Mouse (Mus musculus) spleen, postnatal 36 days (tissue): Measurements from ENCODE around the gene Zfp473.
"Not testable (repeated sequence)": the region's sequence is repeated elsewhere in the genome, so short reads cannot be mapped to it uniquely, and the experiment has no call there.

Source experiments
- DNase-seq, 2 experiments: peaks; one replicate each; pipeline ENCODE4 v3.0.0; 2022; ENCODE audit warnings: low spot score in 2 of 2, mixed read lengths in 1 of 2

Gene Zfp473

DNA sequence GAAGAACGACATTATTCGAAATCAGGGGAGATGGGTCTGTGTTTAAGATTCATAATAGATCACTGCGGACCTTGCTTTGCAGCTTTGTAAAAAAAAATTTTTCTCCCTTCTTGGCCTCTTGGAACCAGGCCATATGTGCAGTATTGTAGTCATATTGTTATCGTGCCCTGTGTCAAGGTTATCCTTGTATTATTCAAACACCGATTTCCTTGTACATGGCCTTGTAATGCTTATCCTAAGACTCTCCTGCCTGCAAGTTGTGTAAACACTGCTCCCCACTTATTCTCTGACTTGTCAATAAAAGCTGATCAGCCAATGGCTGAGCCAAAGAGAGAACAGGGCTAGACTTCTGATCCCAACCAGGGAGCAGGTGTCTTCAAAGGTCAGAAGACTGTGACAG, 28.8 kb downstream of the Zfp473 start:
- no peak for DNase-seq

DNA sequence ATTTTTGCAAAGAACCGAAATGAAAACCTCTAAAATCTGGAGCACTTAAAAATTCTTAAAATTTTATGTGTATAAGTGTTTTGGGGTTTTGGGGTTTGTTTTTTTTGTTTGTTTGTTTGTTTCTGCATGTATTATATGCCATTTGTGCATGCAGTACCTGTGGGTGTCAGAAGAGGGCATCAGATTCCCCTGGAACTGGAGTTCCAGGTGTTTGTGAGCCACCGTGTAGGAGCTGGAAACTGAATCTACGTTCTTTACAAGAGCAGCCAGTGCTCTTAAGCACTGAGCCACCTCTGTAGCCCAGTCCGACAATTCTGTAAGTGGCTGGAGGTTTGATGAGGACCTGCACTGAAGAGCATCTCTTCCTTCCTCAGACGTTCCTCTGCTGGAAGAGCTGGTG, 41.0 kb downstream of the Zfp473 start:
- DNase-seq, result no peak

DNA sequence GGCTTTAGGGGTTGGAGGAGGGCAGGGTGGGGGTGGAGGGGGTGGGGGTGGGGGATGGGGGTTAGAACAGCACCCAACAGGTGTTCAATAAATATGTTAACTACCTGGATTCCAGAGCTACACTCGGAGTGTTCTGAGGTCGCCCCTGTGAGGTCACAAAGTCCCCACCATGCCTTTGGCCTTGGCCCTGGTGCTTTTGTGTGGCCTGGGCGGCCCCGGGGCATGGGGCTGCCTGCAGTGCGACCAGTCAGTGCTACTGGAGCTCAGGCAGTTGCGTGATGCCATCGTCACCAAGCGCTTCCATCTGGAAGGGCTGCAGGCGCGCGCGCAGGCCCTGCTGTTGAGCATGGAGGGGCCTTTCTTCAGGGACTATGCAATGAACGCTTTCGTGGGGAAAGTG, 42.3 kb downstream of the Zfp473 start, which contains the start of gene Izumo2:
Izumo2 (plus strand) TSS at position 169 of the 400 bp plus-strand sequence.
- DNase-seq, result no peak

DNA sequence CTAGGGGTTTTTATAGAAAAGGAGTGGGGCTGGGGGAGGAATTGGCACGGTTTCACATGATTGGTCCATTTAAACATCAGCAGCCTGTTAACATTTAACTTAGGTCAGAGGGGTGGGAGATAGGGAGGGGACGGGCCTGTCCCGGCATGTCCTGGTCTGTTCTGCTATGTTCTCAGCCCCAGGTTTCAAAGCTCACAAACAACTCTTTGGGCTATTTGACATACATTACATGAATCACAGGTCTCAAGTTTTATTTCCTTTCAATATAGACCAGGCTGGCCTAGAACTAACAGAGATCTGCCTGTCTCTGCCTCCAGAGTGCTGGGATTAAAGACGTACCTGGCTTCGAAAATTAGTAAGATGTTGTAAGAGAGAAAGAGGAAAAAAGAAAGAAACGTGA, 42.8 kb downstream of the Zfp473 start:
- not testable (repeated sequence) for DNase-seq

- no peak for DNase-seq
Observed at GRCm38 (mm10) chr7:44707169-44707675, 43.6 kb downstream of the Zfp473 start.

DNA sequence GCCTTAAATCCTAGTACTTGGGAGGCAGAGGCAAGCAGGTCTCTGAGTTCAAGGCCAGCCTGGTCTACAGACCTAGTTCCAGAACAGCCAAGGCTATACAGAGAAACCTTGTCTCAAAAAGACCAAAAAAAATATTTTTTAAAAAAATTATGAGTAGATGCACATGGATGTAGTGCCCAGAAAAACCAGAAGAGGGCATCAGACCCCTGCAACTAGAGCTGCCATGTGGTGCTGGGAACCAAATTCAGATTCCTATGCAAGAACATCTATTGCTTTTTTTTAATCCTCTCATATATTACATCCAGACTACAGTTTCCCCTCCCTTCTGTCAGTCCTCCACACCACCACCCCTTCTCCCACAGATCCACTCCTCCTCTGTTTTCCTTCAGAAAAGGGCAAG, 44.5 kb downstream of the Zfp473 start:
- DNase-seq, result no peak

DNA sequence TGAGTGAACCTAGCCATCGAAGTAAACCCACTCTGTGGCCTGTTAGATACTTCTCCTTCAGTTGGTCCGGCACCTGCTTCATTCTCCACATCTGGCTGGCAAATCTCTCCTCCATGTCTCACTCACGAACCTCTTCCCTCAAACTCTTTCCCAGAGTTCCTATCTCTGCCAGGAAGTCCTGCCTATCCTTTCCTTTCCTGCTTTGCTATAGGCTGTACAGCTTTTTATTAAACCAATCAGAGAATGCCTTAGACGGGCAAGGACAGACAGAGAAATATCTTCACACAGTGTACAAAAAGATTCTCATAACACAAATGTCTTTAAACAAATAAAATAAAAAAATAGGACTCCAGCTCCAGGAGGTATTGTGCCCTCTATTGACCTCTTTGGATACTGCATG, 45.8 kb downstream of the Zfp473 start:
- DNase-seq, result no peak

- DNase-seq, result no peak
Observed at GRCm38 (mm10) chr7:44704363-44704762, 46.5 kb downstream of the Zfp473 start.

GRCm38 (mm10) chr7:44702985-44703384, 47.9 kb downstream of the Zfp473 start:
- no peak for DNase-seq

- no peak for DNase-seq
Observed at GRCm38 (mm10) chr7:44701921-44702320, 48.9 kb downstream of the Zfp473 start.

DNA sequence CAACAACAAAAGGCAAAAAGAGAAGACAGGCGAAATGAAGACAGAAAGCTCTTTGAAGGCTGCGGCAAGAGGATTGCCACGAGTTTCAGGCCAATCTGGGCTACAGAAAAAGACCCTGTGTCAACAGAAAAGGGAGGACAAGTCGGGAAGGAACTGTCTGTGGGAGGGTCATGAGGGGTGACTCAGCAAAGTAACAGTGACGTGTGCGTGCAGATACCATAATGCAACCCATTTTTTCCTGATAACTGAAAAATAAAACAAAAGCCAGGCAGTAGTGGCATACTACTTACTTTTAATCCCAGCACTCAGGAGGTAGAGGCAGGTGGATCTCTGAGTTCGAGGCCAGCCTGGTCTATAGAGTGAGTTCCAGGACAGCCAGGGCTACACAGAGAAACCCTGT, 52.9 kb downstream of the Zfp473 start:
- no peak for DNase-seq

- DNase-seq, result no peak
Observed at GRCm38 (mm10) chr7:44697191-44697710, 53.6 kb downstream of the Zfp473 start.

DNA sequence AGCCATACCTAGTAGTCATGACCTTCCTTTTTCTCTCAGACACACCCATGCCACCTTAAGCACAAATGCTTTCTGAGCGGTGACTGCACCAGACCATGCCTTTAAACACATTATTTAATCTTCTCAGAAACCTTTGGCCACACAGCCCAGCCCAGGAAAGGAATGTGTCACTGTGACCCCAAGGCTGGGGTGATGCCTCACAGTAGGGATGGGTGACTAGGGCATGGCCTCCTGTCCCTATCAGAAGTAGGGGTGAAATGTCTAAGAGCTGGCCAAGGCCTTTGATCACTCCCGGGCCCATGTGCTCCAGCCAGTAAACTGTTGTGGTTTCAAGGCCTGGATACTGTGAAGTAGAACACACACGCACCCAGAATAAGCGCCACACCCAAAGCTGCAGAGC, 55.6 kb downstream of the Zfp473 start:
- no peak for DNase-seq

- no peak for DNase-seq
Observed at GRCm38 (mm10) chr7:44693427-44694175, 57.2 kb downstream of the Zfp473 start.

GRCm38 (mm10) chr7:44689331-44689730, 61.5 kb downstream of the Zfp473 start:
- no peak for DNase-seq

GRCm38 (mm10) chr7:44688890-44689289, 62.0 kb downstream of the Zfp473 start:
- no peak for DNase-seq

GRCm38 (mm10) chr7:44685531-44686402, 65.1 kb downstream of the Zfp473 start:
- DNase-seq, result no peak

DNA sequence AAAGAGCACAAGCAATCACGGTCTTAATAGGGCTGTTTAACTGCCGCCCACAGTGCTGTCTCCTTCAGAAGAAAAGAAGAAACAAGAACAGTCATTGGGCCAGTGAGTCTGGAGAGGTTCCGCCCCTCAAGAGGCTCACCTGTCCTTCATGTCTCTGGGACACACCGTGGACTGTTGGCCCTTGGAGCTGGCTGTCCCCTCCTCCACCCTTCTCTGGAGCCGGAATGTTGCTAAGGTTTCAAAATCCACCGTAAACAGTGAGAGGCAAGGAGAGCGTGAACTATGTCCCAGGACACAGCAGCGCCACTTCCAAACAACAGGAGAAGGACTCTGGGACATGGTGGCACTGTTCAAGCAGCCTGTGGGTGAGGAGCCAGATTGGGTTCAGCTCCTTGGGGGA, 67.2 kb downstream of the Zfp473 start:
- DNase-seq, result no peak
